Mouse (Mus musculus): ENCODE results near the gene Sept6.

Gene Sept6

GRCm38 (mm10) chrX:36972951-36973471, 18.6 kb downstream of the Sept6 start:
- DNase-seq (ENCODE audit: extremely low read depth, insufficient read length, low spot score): no peak

DNA sequence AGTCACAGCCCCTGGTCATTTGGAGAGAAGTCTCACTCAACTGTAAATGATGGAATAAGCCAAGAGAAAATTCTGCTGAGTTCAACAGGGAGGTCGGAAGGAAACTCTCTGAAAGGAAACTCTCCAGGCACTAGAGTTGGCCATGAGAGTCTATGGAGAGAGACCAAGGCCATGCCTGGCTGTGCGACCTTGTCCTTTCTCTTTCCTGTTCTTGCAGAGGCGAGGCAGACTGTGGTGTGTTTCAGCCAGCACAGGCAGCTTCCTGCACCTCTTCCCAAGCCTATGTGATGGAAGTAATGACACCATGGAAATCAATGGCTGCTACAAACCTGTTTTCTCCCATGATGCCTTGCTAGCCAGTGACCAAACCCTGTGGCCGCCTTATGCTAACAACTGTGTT, 20.4 kb downstream of the Sept6 start:
- DNase-seq (ENCODE audit: extremely low read depth, insufficient read length, low spot score): no peak

DNA sequence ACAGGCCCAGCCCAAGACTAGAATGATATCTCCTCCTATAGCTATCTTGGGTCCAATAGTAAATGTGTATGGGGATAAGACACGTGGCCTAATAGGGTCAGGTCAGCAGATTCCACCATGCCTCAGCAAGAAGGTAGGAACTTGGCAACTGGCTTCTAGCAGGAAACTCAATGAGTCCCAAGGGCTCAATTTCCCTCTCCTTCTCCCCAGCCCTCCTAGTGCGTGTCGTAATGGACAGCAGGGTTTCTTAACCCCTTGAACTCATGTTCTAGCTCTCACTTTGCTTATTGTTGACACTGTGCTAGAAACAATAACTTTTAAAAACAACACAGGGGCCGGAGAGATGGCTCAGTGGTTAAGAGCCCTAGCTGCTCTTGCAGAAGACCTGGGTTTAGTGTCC, 22.1 kb downstream of the Sept6 start:
- DNase-seq (ENCODE audit: extremely low read depth, insufficient read length, low spot score): no peak

DNA sequence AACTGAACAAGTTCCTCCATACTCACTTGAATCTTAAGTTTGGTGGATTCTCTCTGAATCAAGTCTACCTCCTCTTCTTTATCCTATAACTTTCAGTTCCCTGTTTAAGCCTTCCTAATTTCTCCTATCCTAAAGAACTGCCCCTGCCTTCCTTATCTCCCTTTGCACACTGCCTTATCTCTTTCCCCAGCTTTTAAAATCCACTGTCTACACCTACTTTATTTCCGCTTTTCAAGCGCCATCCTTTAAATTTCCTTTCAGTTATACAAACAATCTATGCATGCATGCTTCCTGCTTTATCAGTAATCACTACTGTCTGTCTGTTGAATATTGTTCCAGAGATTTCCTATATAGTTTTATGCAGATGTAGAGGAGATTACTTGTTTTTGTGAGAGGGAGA, 34.9 kb downstream of the Sept6 start:
- no peak for DNase-seq (ENCODE audit: extremely low read depth, insufficient read length, low spot score)

GRCm38 (mm10) chrX:36941106-36941505, 50.5 kb downstream of the Sept6 start:
- no peak for DNase-seq (ENCODE audit: extremely low read depth, insufficient read length, low spot score)

- peak; percentile 33 for DNase-seq (ENCODE audit: extremely low read depth, insufficient read length, low spot score)
Observed at GRCm38 (mm10) chrX:36939806-36940413, 51.7 kb downstream of the Sept6 start.

- DNase-seq (ENCODE audit: extremely low read depth, insufficient read length, low spot score): no peak
Observed at GRCm38 (mm10) chrX:36935326-36935966, 56.1 kb downstream of the Sept6 start.

DNA sequence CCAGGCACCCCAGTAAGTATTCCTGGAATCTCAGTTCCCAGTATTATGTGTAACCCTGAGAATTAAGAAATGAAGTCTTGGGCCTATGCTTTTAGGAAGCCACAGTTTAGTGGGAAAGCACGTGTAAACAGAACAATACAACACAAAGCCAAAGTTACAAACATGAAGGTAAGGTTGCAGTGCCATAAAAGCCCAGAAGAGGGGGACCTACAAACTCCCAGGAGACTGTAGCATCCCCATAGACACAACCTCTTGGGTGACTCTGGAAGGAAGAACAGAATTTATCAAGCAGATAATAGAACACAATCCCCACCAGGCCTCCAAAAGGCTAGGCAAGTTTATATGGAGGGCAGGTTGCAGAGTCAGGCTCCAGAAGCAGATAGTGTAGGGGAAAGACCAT, 61.0 kb downstream of the Sept6 start:
- DNase-seq (ENCODE audit: extremely low read depth, insufficient read length, low spot score): no peak

DNA sequence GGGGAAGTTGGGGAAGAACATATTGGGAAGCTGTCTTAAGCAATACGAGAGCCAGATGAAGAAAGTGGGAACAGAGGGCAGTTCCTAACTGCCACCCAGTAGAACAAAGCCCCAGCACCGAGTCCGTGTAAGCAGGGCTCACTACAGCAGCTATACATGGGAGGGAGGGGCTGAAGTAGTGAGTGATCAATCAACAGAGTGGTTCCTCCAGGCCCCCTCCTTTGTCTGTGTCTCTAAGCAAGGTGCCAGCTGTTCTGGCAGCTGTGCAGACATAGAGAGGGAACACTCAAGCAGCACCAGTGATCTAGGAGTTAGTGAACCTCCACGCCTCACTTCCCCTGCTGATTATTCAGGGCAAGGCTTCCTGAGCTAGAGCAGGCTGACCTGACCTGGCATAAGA, 61.9 kb downstream of the Sept6 start:
- no peak for DNase-seq (ENCODE audit: extremely low read depth, insufficient read length, low spot score)

DNA sequence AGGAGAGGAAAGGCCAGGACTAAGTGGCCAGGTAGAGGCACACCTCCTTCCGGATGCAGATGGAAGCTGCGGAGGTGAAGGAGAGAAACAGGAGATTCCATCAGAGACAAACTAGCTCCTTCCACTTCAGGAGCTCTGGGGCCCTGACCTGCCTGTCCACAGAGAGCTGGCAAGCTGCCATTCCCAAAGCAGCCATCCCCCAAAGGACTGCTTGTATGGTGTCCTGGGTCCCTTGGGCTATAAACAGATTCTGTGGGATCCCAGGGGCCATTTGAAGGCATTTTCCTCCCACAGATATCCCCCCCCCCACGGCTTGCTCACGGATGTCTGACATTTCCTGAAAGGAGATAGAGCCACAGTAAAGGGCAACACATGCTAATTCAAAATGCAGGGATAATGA, 62.8 kb downstream of the Sept6 start:
- no peak for DNase-seq (ENCODE audit: extremely low read depth, insufficient read length, low spot score)

- DNase-seq (ENCODE audit: extremely low read depth, insufficient read length, low spot score): no peak
Observed at GRCm38 (mm10) chrX:36921346-36921745, 70.2 kb downstream of the Sept6 start.

DNA sequence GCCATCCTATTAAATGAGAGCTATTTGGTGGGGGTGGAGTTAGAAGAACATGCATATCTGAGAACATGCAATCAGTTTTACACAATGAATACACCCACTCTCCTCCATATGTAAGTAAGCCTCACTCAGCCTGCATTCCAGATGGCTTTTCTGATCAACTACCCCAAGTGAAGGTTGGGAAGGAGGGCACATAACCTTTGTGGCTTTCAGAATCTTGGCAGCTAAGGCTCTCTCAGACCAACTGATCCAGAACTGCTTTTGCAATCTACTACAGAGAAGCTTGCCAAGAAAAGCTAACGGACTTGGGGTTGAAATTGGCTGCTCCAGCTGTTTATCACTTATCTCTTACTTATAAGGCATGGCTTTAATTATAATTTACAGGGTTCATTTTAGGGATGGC, 73.8 kb downstream of the Sept6 start:
- DNase-seq (ENCODE audit: extremely low read depth, insufficient read length, low spot score): no peak

- DNase-seq (ENCODE audit: extremely low read depth, insufficient read length, low spot score): no peak
Observed at GRCm38 (mm10) chrX:36911343-36911742, 80.3 kb downstream of the Sept6 start.

DNA sequence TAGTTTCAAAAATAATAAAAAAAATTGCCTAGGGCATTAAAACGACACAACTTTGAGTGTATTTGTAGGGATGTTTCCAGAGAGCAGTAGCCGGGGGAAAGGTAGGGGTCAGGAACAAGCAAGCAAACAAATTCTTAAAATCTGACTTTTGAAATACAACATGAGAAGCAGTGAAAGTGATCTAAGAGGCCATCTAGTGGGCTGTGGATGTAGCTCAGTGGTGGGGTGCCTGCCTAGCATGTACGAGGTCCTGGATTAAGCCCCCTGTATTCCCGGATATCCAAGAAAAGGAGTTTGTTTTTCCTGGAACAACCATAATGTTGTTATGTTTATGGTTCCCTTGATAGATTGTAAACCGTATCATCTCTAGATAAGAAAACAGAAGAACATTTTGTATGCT, 85.1 kb downstream of the Sept6 start:
- DNase-seq (ENCODE audit: extremely low read depth, insufficient read length, low spot score): no peak

DNA sequence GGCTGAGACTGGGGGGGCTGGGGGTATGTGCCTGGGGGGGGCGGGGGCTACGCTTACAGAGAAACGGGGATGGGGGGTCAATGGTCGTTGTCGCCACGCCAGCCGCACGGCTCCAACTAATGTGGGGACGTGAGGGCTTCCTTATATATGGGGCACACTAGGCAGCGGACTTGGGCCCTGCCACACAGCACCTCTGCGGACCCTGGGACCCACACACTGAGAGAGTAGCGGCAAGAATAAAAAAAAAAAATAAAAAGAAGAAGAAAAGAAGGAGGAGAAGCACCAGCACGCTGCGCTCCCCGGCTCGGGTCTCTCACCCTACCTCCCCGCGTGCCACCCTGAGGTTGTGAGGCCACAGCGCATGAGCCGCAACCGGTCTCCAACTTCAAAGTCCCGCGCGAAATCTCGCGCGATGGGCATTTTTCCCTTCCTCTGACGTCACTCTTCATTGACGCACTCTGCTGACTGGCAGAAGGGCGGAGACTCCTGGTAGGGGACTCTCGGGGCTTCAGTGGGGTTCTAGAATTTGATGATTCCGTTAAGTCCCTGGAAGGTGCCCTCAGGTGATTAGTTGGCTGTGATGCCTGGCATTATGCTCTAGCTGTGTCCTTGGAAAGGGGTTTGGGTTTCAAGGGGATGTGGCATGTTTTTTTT, 88.4 kb downstream of the Sept6 start:
- peak; percentile 82 for DNase-seq (ENCODE audit: extremely low read depth, insufficient read length, low spot score)

DNA sequence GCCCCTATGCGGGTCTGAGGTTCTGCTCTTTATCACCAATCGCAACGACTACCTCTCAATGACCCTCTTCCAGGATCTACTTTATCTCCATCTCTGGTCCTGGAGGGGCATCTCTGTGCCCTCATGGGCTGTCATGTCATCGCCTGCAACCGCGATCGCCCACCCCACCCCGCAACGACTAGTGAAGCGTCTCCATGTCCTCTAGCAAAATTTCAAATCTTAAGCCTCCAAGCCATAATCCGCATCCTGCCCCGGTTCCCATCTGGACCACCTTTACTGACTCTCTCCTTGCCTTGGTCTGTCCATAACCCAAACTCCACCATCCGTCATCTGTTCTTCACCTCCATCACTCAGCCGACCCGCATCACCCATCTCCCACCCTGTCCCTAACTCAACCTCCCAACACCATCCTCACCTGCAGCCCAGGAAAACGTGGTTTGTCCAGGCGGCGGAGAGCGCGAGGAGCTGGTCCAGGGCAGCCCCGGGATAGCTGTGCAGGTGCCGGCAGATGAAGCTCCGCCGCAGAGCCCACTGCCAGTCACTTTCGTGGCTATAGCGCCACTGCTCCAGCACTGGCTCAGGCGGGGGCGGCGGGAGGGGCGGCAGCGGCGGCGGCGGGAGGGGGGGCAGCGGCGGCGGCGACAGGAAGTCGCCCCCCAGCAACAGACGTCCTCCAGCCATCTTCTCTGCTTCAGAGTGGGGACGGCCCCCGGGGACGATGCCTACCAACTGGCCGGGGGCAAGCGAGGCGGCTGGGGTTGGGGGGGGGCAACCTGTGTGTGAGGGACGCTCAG, 89.1 kb downstream of the Sept6 start, which contains the start of gene Nkrf:
Nkrf (minus strand) TSS at position 579 of the 794 bp plus-strand sequence.
- DNase-seq (ENCODE audit: extremely low read depth, insufficient read length, low spot score): peak; percentile 28

DNA sequence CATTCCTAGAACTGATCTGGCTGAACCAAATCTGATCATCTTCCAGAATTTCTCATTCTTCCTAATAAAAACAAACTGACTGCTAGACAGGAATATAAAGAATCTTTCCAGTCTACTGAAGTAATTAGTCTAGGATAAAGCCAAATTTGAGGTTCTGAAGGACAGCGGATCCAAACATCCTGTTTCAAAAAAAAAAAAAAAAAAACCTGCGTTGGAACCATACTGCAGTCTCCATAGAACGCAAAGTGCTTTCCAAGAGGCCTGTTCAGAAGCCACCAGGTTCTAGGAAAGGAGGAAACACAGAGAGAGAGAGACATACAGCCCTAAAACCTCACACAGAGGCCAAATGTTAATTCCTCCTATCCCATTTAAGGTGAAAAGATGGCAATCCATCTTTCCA, 89.9 kb downstream of the Sept6 start:
- DNase-seq (ENCODE audit: extremely low read depth, insufficient read length, low spot score): no peak

GRCm38 (mm10) chrX:36898931-36899330, 92.7 kb downstream of the Sept6 start:
- DNase-seq (ENCODE audit: extremely low read depth, insufficient read length, low spot score): peak; percentile 18

DNA sequence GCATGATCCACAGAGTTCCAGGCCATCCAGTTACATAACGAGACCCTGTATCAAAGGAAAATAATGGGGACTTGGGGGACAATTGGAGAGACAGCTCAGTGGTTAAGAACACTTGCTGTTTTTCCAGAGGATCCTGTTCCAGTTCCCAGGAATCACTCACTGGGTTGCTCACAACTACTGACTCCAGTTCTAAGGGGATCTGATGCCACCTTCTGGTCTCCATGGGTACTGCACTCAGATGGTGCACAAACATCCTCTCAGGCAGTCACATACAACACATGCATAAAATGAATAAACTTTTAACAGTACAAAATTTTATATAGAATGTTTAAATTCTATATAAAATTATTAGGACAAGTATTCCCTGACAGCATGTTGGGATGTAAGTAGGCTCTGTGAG, 106.9 kb downstream of the Sept6 start:
- no peak for DNase-seq (ENCODE audit: extremely low read depth, insufficient read length, low spot score)

DNA sequence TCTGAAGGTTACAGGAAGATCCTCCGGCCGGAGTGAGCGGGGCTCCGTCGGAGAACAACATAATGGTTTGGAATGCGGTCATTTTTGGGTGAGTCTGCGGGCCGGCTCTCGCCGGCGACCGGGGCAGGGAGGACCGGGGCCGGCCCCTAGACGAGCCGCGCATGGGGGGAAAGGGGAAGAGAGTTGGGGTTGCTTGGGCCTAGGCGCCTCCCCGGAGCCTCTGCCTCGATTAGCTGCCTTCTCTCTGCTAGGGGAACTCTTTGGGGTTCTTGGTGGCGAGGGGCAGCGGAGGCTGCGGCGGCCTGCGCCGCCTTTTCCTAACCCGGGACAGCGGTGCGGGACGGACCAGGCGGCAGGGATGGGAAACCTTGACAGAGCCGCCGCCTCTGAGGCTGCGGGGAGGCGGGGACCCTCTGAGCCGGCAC, 116.9 kb downstream of the Sept6 start:
- DNase-seq (ENCODE audit: extremely low read depth, insufficient read length, low spot score): no peak

- peak; percentile 89 for DNase-seq (ENCODE audit: extremely low read depth, insufficient read length, low spot score)
Observed at GRCm38 (mm10) chrX:36874178-36874696, 117.4 kb downstream of the Sept6 start.
